Mouse (Mus musculus) hematopoietic stem cell, adult 5-6 weeks (primary cell): ENCODE results near the gene Cfap77. TPM values are rescaled to one million over a fixed set of nuclear protein-coding genes. Genes with fewer than 3 reads are reported as not detected.

ENCODE experiments used
- ATAC-seq, 2 experiments: fragments of 125-278 bp in 1 of 2; replicated peaks in 1 of 2; 2 replicates each; pipeline ENCODE4 v1.8.0; 2016 to 2017; ENCODE audit warnings: inconsistent platforms in 2 of 2, mild to moderate bottlenecking in 2 of 2, moderate number of reproducible peaks in 2 of 2, low read depth in 1 of 2, moderate TSS enrichment in 1 of 2; ENCODE audit not compliant: low FRiP score in 2 of 2, poor library complexity in 2 of 2, severe bottlenecking in 2 of 2, insufficient read depth in 1 of 2, low TSS enrichment in 1 of 2
- total RNA-seq: library from RNA; stranded (forward); fragments of 172-1452, 232-1000 nt; gene quantifications from 2 replicates; pipeline ENCODE4 v1.2.3, GENCODE M21; 2017

Cfap77 gene
- total RNA-seq, 1 experiment from 2014 or later, result not detected

DNA sequence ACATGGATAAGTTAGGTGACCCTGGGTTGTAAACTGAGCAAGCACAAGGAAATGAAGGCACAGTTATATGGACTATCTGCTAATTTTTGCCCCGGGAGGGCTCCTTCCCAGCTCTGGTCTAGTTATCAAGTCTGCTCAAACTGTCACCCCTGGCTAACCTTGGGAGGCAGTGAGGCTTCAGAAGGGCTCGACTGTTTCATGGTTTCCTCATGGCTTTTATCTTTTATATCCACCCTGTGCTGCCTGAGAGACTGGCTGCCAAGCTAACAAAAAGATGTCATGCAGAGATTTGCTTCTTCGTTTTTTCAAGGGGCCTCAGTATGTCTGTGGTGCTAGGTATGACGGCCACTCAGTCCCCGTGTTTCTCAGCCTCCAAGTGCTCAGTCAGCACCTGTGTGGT, 36.2 kb downstream of the Cfap77 start:
- ATAC-seq, result no peak

DNA sequence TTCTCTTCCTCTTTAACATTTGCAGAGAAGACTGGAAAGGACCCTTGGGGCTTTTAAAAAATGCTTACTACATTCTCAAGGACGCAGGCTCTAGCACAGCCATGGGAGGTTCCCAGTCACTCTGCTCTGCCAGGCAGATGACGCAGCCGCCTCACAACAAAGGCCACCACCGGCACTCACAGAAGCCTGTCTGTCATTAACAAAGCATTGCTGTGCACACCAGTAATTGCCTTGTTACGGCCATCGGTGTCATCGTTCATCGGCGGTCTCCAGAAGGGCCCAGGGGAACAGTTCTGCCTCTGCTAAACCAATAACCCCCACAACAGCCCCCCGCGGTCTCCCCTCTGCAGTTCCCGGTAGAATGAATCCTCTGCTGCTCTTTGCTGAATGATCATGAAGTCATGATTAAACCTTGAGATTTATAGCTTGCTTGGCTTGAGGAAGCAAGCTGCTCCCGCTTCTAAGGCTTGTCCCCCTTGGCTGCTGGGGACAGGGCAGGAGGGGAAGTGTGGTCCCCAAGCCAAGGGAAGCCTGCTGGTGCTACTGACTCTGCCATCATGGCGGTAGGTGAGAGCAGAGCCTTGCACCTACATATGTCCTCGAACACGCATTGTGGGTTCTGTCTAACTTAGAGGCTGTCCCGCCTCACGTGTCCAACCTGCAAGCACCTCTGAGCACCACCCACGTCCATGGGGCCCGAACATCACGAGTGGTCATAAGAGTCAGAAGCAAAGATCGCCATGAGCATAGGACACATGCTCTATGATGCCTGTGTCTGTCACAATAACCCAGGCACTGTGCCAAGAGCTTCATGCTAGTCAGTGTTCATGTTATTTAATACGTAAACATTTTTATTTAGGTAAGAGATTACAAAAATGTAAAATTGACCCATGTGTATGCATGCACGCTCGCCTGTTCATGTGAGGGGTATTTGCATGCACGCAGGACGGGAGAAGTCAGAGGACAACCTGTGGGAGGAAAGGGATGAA, 38.0 kb downstream of the Cfap77 start:
- no peak for ATAC-seq

GRCm38 (mm10) chr2:29012523-29012922, 42.3 kb downstream of the Cfap77 start:
- no peak for ATAC-seq

DNA sequence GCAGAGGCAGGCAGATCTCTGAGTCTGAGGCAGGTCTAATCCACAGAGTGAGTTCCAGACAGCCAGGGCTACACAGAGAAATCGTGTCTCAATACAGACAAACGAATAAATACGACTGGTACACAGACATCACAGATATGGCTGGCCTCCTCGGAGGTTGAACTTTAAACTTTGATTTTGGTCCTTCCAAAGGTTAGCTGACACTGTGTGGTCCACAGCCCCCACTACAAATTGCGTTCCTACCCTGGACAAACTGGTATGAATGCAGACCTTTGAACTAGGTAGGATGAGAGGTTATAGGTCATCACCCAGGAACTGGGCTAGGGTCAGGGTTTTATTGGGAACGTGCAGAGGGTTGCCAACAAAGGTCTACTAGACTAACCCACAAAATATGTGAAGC, 47.2 kb downstream of the Cfap77 start:
- ATAC-seq, result no peak

DNA sequence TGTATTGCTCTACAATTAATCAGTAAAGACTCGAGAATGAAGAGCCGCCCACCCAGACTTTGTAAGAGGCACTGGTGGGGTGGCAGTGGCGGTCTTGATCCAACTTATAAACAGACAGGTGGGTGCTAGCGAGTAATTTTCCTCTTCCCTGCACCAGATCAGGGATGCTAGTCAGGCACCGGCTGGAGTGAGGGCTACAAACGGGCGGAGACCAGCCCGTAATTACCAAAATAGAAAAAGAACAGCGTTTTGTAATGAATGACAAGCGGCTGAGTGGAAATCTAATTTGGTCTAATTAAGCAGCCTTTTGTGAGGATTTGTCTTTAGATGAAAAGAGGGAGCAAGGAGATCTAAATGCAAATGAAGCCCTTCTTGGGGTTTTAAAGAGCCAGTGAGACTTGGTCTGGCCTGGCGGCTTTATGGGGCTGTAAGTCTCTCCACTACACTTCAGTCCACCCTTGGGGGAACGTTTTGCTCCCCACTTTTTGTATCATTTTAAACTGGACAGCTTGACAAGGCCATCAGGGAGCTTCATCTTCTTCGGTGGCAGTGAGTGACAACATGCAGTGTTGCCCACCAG, 48.3 kb downstream of the Cfap77 start:
- no peak for ATAC-seq

GRCm38 (mm10) chr2:29004037-29004436, 50.8 kb downstream of the Cfap77 start:
- peak in 1 of 2 experiments; percentile 17; a peak in 1 of 4 replicates for ATAC-seq

DNA sequence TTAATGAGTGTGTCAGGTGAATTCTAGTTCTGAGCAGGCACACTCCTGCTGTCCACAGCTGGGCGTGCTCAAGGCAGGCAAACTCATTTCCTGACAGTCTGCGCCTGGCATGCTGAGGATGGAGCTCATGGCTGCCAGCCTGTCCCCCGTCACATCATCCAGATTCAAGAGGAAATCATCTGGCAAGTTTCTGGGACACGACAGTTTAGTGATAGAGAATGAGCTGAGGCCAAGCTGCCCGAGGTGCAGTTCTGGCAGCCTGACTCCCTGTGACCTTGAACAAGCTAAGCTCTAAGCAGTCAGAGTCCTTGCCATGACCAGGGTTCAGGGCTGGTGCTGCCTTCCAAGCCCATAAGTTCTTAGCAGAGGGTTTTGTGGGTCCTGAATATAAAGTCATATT, 56.6 kb downstream of the Cfap77 start:
- ATAC-seq, result no peak

DNA sequence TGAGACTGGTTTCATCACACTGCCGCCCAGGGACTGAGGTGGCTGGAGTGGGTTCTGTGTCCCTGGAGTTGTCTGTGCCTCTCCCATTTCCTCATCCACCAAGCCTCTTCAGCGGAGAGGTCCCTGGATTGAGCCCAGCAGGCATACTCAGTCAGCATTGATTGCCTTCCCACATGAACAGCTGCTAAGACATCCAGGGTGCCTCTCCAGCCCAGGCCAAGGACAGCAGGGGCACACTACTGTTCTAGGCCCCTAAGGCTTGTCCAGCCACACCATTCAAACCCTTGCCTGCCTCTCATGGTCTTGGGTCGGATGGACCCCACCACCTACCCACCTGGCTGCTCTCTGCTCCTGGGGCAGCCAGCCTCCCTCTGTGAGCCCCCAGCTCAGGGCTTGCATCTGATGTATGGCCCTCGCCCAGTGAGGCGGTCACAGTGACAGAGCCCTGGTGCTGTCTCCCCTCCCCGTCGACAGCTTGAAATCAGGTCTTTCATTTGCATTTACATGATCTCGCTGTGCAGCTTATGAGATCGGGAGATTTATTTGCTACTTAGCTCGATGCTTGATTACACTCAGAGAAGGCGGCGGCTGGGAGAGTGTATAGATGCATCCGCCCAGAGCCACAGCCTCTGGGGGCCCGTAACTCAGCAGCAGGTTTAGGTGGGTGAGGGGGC, 57.6 kb downstream of the Cfap77 start:
- ATAC-seq, result no peak

DNA sequence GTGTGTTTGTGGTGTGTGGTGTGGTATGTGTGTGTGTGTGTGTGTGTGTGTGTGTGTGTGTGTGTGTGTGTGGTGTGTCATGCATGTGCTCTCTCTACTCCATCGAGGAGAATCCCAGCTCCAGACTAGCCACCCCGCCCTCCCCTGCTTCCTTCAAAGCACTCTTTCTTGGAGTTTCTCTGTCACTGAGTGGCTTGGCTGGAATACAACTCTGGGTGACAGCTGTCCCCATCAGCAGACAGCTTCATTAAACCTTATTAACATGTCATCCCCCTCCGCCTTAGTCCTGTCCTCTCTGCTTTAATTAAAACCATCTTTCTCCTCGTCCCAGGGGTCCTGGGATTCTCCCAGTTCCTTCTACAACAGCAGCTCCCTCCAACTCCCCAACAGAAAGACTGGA, 59.4 kb downstream of the Cfap77 start:
- no peak for ATAC-seq

DNA sequence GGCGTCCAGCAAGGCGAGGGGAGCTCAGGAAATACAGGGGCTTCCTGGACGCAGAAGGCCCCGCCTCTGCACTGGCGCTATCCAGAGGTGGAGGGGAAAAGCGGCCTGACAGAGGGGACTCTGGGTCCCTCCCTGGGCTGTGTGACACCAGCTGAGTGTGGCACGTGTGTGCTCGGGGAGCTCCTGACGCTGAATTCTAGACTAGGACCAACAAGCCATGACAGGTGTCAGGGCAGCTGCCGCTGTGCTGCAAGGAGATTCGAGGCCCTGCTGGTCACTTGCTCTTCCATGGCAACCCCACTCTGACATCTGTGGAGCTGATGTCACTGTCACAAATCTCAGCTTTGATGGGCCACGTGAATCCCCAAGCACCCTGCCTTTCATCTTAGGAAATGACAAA, 60.9 kb downstream of the Cfap77 start:
- no peak for ATAC-seq

- no peak for ATAC-seq
These were observed 66.1 kb downstream of the Cfap77 start for GRCm38 (mm10) chr2:28988781-28989180.

DNA sequence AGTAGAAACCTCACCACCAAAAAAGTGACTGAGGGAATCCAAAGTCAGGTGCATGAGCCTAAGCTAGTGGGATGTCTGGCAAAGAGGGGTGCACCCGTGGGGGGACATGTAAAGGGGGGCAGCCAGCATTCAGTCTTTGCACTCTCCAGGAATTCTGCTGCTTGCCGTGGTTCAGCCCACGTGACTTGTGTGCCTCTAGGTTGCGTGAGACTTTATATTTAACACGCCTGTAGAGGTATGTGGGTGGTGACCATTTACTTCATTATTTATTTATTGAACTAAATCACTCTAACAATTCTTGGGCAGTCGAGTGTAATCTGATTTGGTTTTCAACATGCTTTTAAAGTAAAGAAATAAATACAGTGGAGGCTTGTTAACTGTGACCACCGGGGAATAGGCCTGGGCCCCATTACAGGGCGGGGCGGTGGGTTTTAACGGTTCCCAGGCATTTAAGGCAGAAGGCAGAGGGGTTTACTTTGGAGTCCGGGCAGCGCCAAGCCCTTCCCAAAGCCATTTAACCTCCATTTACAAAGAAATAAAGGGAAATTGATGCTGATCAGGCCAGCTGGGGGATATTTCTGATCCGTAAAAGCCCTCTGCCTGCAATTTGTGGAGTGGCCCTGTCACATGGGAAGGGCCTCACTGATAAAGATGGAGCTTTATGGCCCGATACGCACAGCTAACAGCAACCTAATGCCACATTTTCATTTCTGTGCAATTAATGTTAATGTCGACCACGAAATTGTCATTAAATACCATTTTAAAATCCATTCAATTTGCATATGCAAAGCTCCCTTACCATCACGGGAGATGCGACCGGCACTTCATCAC, 74.6 kb downstream of the Cfap77 start:
- no peak for ATAC-seq

DNA sequence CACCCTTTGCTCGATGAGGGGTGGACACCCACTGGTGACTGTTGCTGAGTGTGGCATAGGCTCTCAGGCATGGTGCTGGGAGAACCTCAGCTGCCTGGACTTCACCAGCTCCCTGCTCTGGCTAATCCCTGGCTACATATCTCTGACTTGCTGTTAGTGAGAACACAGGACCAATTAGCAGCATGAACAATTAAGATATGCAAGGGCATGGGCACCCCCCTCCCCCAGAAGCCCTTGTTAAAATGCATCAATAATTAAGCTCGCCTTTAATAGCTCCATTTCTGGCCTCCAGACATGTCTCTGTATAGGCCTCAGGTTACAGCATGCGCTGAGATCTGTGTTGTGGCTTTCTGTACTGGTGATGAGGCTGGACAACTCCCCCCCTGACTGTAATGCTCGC, 76.4 kb downstream of the Cfap77 start:
- ATAC-seq, result no peak

DNA sequence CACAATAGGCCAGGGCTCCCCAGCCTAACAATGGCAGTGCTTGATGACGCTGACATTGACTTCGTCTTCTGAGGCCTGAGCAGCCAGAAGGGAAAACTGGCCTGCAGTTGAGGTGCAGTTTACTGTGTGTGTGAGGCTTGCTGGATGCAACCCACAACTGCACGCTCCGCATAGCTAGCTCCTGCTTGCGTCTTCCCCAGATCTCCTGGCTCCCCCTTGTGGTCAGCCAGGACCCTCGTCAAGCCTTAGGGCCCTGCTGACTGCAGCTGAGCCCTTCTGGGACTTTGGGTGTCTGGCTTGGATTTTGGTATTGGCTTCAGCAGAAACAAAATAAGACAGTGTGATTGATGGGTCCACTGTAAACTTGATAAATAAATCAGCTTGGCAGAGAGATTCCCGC, 78.2 kb downstream of the Cfap77 start:
- ATAC-seq, result peak in 1 of 2 experiments; percentile 85; a peak in 3 of 4 replicates

GRCm38 (mm10) chr2:28975604-28976003, 79.3 kb downstream of the Cfap77 start:
- no peak for ATAC-seq

DNA sequence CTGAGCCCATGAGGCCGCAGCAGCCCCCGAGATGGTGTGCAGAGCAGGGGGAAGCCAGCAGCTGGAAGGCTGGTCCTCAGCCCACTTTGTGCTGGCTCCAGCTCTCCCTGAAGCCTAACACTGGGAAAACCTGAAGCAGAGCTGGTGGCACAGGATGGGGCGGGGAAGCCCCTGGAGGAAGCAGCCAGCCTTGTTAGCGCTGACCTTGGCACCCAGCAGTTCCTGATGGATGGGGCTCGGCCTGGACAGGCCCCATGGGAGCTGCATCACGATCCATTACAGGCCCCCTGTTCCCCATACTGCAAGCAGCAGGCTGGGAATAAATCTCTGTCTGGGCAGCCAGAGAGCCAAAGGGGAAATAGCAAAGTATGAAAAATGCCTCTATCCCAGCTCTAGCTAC, 80.3 kb downstream of the Cfap77 start:
- ATAC-seq, result no peak

DNA sequence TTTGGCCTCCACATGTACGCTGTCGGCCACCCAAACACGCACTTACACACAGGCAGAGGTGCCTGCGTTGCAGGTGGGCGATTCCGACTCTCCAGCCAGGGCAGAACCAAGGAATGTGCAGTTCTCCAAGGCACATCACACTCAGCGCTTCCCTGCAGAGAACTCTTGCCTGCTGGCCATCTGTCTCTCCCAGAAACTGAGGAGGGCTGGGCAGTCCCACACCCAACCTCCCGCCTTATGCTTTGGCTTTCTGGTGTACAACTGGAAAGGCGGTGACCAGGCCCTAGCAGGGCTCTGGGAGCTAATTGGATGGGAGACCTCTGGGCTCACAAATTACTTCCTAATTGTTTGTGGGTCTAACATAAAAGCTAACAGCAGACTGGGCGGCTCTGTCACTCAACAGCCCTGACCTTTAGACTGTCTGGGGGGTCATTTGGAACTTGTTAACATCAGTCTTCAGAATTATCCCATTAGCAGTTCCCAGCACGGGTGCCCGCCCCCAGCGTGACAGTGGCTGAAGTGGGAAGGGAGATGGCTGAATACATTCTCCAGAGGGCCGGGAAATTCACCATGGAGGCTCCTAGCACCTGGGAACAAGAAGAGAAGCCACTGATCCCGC, 80.9 kb downstream of the Cfap77 start:
- no peak for ATAC-seq
